Mouse (Mus musculus): ENCODE results near the gene Efcab2.

The Efcab2 gene

DNA sequence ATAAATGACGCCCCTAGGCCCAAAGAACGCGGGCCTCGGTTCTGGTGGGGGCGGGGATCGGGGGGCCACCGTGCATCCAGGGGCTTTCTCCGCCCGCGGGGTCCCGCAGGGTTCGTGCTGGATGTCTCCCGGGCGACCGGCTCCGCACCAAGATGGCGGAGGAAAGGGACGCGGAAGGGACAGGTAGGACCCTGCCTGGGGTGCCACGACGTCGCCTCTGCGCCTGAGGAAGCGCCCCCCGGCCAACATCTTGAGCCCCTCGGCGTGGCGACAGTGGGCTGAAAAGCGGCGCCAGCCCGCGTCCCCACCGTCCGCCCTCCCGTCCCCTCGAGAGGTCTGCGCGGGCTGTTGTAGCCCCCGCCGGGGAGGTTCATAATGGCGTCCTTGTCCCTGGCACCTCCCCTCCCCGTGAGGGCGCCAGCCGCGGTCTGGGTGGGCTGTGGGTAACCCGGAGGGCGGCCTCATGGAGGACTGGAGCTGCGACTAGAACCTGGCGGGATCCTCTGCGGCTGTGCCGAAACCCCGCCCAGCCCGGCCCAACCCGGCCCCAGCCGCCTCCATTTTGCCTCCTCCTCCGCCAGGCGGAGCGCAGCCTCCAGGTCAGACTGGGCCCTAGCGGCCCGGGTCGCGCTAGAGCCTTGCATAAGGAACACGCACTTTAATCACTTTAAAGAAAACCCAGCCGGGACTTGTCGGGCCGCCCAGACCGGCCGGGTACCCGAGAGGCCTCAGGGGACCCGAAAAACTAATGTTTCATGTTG is at the start of gene Efcab2:
Efcab2 (plus strand) TSS at position 135 of the 761 bp plus-strand sequence.
- DNase-seq (ENCODE audit: low spot score) = peak; percentile 93

DNA sequence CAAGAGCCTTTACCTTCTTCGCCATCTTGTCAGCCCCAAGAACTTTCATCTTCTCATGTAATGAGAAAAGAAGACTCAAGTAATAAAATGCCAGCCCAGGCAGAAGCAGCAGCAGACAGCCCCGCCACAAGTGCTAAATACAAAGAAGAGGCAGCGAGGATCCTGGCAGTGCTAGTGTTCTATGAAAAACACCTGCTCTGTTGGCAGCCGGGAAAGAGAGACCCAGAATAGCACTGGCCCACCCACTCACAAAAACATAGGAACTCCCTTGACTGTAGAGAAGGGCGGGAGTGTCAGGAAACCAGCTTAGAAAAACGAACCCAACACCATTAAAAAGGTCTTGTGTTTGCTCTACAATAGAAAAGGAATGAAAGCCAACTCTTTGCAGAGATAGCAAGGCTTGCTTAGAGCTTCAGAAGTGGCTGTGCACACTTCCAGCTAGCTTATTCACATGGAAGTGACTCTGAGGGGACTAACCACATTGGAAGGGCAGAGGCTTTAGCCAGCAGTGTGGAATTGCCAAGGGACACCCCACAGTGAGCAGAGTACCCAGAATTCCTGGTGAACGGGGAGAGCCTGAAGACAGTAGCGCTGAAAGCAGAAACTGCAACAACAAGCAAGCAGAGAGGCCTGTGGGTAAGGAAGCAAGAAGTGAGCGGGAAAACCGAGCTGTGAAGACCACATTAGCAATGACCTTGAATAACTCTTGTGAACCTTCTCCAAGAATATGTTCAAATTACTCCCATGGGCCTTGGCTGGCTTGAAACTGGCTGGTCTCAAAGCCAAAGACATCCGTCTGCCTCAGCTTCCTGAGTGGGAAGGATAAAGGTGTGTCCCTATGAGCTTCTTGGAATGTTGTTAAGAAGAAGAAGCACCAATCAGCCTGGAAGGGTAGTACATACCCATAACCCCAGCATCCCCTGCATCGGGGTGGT is 47.8 kb upstream of the Efcab2 start:
- no peak for DNase-seq (ENCODE audit: low spot score)

DNA sequence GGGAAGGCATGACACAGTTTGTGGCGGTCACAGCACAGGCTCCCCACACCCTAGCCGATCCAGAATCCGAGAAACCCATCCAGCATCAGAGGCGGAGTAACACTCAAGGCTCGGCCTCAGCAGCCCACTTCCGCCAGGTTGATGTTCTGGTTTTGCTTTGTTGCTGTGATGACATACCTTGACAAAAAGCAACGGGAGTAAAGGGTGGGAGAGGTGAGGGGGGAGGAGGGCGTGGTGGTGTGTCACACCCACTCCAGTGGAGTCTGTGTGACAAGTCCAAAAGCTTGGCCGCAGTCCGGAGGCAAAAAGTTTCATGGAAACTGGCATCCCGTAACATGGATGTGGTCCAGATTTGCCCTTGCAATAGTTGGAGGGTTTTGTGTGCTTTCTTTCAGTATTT is 45.6 kb upstream of the Efcab2 start:
- no peak for DNase-seq (ENCODE audit: low spot score)

DNA sequence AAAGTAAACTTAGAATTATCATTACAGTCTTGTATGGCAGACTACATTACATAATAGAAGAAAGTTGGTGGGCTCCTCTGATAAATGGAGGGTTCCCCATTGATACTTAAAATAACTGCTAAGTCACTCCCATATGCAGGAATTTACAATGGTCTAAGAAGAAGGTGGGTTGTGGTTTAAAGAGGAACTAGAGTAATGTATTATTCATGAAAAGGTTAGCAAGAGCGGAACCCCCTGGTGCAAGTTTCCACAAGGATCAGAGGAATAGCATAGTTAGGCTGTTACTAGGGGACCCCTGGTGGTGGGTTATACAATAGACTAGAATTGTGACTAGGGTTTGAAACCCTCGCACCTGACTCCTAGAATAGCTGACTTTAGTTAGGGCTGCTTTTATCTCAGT is 45.2 kb upstream of the Efcab2 start:
- DNase-seq (ENCODE audit: low spot score) = no peak

DNA sequence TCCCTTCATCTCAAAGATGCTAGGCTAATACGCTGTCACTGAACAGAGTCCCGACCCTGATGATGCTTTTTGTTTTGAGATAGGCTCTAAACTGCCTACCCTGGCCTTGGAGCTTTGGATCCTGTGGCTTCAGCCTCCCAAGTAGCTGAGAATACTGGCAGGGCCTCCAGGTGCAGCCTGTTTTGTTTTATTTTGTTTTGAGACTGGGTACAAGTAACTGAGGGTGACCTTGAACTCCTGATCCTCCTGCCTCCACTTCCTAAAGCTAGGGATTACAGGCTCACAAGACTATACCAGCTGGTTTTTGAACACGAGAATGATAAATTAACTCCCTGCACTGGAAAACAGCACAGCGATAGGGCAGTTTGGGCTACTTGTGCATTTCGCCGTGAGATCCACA is 40.7 kb upstream of the Efcab2 start:
- DNase-seq (ENCODE audit: low spot score) = no peak

DNA sequence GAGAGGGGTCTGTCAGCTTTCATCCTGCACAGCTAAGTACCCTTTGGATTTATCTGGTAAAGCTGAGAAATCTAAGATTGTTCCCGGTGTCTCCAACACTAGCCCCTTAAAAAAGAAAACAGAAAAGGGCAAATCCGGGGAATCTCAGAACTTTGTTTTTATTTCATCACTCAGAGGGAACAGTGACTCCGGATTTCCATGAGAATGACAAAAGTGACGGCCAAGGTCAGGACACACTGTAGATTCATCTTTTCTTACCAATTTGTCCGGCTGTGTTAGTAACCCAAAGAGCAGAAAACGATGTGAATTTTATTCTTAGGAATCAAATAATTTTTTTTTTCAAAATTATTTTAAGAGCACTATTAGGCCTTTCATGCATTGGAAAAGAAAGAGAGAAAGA is 37.8 kb upstream of the Efcab2 start:
- no peak for DNase-seq (ENCODE audit: low spot score)

DNA sequence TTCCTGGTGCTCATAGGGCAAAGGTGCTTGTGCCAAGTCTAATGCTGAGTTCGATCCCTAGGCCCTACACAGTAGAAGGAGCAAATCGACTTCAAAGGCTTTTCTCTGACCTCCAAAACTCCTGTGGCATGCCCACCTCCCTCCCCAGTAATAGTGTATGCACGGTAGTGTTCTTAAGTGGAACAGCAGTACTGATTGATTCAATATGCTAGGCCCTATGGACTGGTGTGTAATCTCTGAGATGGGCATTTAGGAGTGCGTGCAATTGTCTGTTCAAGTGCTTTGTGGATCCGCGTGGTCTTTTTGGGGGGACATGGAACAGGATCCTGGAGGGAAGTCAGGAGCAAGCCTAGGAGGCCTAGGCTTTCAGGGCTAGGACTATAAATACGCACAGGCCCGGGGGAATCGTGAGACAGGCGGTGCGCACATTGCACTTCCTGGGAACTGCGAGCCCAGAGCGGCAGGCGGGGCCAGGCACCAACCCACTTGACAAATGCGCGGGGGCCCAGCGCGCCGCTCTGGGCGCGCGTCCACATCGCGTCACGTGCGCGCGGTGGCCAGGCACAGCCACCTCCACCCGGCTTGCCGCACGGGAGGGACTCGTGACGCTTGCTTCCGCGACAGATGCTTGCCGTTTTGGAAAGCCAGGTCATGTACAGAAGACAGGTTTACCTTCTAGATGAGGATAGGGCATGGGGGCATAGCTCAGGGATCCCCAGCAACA is 37.2 kb upstream of the Efcab2 start:
- peak; percentile 90 for DNase-seq (ENCODE audit: low spot score)

DNA sequence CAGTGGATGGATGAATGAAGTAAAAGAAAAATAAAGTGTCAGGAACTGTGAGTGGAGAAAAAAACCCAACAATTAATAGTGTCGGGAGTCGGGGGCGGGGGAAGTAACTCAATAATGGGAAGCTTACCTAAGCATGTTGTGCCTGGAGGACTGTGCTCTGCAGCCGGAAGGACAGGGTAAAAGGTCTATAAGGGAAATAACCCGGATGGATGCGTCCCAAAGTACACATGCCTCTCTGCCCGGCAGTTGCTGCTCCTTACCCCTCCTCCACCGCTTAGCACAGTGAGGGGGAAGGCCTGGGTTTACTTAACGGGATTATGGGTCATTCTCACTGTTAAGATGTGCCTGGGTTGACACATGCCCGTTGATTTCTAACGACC is 36.6 kb upstream of the Efcab2 start:
- DNase-seq (ENCODE audit: low spot score) = peak; percentile 76

DNA sequence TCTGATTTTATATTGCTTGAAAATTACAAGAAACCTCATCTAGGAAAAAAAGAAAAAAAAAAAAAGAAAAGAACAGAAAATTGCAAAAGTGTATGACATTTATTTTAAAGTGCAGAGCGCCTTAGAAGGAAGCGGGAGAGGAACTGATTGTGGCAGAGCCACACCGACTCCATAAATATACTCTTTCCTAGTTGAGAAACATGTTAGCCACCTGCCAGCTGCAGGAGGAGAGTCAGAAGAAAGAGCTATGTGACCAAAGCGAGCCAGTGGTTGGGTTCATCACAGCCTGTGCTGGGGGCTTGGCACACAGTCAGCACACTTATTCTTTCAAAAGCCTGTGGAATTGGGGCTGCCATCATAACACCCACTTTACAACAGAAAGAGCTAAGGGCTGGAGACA is 33.2 kb upstream of the Efcab2 start:
- no peak for DNase-seq (ENCODE audit: low spot score)

DNA sequence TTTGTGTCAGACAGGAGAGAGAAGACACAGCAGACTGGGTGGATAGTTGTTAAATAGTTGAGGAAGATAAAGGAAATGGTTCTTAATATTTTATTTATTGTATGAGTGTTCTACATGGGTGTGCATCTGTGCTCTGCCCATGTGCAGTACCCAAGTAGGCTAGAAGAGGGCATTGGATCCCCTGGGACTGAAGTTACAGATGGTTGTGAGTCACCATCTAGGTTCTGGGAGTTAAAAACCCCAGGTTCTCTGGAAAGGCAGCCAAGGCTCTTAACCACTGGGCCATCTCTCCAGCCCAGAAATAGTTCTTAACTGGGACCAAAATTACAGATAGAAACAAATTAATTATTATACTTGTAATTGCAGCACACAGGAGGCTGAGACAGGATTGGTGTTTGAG is 30.5 kb upstream of the Efcab2 start:
- no peak for DNase-seq (ENCODE audit: low spot score)

DNA sequence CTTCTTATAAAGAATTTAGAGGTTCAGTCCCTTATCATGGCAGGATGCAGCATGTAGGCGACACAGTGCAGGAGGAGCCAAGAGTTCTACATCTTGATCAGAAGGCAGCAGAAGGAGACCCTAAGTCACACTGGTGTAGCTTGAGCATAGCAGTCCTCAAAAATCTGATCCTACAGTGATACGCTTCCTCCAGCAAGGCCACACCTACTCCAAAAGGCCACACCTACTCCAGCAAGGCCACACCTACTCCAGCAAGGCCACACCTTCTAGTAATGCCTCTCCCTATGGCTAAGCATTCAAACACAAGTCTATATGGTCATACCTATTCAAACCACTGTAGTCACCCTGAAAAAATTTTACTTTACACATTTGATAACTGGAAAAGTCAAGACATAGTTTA is 29.8 kb upstream of the Efcab2 start:
- DNase-seq (ENCODE audit: low spot score) = no peak

DNA sequence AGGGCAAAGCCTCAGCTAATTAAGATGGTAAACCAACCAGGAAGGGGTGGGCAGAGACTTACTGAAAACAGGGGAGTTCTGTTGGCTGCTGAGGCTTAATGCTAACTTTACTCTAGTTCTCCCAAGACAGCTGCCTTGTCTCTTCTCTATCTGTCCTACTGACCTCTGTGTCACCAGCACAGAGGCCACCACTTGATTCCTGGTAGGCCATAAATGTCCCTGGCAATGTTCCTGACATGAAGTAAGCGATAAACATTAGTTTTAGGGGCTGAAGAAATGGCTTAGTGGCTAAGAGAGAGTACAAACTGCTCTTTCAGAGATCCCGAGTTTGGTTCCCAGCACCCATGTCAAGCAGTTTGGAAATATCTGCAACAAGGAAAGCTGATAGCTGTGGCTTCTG is 29.0 kb upstream of the Efcab2 start:
- DNase-seq (ENCODE audit: low spot score) = no peak

DNA sequence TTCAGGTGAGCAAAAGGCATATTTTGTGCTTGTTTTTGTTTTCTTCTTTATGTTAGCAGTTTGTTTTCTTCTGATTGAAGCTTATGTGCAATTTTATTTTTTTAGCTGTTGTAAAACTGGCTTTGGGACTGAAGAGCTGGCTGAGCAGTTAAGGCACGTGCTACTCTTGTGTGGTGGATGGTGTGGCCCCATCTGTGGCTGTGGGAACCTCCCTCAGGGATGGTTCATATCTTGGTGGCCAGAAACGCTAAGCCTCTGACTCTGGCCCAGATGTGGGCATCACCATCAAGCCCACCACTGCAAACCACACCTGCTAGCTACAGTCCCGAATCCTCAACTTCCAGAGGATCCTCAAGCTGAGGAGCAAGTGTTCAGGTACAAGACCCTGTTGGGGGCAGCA is 27.8 kb upstream of the Efcab2 start:
- no peak for DNase-seq (ENCODE audit: low spot score)

DNA sequence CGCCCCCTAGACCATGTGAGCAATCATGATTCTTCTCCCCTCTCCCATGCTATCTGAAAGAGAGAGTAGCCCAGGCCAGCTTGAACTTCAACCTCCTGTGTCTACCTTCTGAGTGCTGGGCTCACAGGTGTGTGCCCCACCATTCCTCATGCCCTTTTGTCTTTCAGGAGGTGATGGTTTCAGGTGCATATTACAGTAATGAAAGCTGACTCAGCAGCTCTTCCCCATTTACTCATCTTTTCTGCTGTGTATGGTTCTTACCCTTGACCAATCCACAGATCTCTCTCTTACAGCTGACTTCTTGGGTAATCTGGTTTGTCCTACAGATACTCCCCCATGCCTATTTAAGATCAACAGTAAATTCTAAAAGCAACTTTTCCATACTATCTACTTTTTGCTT is 26.7 kb upstream of the Efcab2 start:
- DNase-seq (ENCODE audit: low spot score) = no peak

DNA sequence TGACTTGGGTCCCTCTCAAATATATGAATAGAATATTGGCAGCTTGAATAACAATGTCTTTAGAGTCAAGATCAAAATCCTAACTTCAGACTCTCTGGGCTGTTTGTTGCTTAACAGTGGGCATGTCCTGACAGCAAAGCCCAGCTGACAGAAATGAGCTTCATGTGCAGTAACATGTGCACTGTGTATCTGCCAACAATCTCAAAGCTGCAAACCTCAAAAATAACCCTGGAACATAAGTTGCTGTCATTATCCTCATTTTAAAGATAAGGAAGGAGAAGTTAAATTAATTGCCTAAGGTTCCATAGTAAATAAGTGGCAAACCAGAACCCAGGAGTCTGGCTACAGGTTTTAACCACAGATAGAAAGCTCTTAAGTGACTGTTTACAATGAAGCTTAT is 23.7 kb upstream of the Efcab2 start:
- no peak for DNase-seq (ENCODE audit: low spot score)

DNA sequence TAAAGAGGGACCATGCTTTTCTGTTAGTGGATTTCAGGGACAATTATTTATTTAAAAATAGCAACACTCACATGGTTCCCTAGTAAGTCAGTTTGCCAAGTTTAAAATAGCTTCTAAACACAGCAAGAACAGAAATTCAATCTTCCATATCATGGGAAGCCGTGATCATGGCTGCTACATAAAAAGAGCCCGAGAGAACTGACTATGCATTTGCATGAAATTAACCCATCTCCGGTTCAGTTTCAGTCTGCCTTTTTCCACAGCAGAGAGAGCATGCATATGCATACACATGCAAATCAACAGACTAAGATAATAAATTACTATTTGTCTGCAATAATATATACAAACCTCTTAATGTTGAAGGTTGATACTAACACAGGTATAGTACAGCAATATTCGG is 17.1 kb upstream of the Efcab2 start:
- no peak for DNase-seq (ENCODE audit: low spot score)

DNA sequence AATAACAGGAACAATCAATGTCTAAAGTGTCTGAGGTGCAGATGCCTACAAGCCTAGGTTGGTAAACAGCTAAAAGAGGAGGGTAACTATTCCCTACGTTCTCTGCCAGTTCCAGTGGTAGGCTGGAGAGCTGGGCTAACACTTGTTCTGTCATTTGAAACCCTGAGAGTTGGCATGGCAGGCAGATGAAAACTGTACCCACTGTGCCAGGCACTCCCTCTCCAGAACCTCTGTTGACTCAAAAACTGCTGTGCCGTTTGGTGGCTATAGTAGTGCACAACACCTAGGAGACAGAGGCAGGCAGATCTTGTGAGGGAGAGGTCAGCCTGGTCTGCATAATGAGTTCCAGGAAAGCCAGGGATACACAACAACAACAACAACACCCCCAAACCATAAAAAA is 16.5 kb upstream of the Efcab2 start:
- DNase-seq (ENCODE audit: low spot score) = no peak

DNA sequence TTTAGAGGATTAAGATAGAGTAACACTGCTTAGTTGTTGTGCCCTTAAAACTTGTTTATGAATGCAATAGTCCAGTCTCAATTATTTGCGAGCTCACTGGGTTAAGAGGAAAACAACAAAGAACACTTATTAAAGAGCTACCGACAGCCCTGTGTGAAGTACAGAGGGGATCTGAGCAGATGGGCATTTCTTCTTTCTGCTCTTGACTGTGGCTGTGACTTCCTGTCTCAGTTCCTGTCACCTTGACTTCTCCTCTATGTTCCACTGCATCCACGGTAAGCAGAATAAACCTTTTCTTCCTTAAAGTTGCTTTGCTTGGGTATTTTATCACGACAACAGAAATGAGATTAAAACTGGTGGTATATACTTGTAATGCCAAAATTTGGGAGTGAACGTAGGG is 12.9 kb upstream of the Efcab2 start:
- no peak for DNase-seq (ENCODE audit: low spot score)

DNA sequence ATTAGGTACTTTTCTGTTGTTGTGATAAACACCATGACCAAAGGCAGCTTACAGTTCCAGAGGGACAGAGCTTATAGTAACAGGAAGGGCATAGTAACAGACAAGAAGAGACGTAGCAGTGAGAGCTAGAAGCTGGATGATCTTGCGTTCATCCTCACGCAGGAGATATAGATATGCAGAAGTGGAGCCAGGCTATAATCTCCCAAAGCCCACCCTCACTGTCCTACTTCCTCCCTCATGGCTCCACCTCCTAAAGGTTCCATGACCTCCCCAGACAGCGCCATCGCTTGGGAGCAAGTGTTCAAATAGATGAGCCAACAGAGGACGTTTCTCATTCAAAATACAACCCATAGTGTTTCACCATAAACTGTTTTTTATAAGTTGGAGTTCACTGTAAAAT is 10.8 kb upstream of the Efcab2 start:
- no peak for DNase-seq (ENCODE audit: low spot score)

DNA sequence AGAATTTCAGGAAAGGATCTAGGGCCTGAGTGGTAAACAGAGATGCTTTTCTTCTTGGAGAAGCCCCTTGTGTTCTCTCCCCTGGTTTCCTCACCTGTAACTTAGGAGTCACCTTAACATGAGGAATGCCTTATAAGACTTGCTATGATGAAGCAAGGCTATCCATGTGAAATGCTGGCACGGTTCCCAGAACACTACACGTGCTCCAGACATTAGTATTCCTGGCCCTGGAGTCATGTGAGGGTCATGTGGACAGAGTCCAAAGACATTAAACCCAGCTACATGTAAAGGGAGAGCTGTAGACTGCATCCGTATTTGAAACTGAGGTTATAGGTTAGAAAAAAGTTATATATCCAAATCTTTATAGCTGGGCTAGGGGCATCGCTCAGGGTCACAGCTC is 9.5 kb upstream of the Efcab2 start:
- no peak for DNase-seq (ENCODE audit: low spot score)

DNA sequence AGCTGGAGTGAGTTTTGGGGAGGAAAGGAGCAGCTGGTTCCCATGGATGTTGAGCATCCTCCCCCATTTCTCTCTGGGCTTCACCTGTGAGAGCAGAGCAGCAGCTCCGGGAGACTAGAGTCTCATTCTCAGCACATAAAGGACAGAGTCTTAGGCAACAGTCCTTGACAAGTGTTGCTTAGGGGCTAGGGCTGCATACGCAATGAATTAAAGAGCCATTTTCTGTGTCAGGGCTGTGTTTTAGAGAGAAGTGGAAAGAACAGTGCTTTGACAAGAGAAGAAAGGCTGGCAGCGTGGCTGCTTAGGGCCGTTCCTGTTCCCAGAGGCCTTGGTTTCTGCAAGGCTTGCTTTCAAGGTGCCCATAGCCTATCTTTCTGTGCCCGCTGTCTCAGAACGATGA is 6.0 kb upstream of the Efcab2 start:
- no peak for DNase-seq (ENCODE audit: low spot score)

DNA sequence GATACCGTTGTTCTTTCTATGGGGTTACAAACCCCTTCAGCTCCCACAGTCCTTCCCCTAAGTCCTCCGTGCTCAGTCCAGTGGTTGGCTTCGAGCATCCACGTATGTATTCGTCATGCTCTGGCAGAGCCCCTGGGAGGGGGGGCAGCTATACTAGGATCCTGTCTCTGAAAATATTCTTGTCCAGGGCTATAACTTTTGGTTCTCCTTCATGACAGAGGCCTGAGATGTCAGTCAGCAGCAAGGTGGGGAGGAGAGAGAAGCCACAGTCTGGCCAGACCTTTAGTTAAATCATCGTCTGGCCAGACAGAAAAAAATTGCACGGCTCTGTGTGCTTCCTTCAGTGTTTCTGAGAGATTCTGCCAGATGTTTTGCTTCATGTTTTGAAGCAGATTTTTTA is 5.2 kb upstream of the Efcab2 start:
- DNase-seq (ENCODE audit: low spot score) = no peak

DNA sequence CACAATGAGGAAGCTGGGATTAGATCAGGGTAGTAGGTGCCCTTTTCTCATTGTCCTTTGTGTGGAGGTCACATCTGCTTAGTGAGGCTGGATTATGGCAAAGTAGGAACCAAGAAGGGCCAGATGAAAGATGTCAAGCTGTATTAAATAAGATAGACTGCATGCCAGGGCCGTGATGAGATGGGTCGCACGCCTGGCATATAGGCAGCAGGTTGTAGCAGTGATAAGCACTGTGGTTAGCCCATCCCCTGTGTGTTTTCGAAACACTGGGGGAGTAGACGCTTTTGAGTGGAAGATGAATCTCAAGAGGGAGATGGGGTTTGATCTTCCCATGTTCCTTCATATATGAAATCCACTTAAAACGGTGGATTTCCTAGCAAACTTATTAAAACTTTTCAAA is 3.9 kb upstream of the Efcab2 start:
- no peak for DNase-seq (ENCODE audit: low spot score)
